7 mouse cellular contexts compared by ENCODE assay signal in genomic region chr17:48039232-48039866, GRCm38 (mm10). TPM values are rescaled to one million over a fixed set of nuclear protein-coding genes. Genes with fewer than 3 reads are reported as not detected.
DNase-seq lines count a peak whose midpoint lies in the region; ATAC-seq and TF ChIP-seq lines count a peak whose summit lies in the region.

No protein-coding gene starts in this region.

- no peaks in the 10 kb centered on the region for H3K36me3 ChIP-seq in heart, embryonic 16.5 days (ENCODE audit: control insufficient read depth, insufficient read depth)
- H3K36me3 ChIP-seq in kidney, postnatal 0 days (ENCODE audit: insufficient read depth, low read length): no peaks in the 10 kb centered on the region

- H3K27ac ChIP-seq in heart, embryonic 16.5 days (ENCODE audit: low read length): peak overlapping the region; percentile 43; the same call in 1 of the 2 replicates
- no peak overlapping the region for H3K27ac ChIP-seq in kidney, postnatal 0 days

- no peaks in the 10 kb centered on the region for H3K27me3 ChIP-seq in heart, embryonic 16.5 days (ENCODE audit: control insufficient read depth, insufficient read depth, low read length)
- H3K27me3 ChIP-seq in kidney, postnatal 0 days (ENCODE audit: insufficient read depth, low read length): no peaks in the 10 kb centered on the region

- peak; percentile 75 for ATAC-seq in heart, embryonic 16.5 days (replicated peaks; ENCODE audit: extremely low read depth, insufficient read depth, low FRiP score)
- ATAC-seq in kidney, postnatal 0 days (replicated peaks; ENCODE audit: low FRiP score, low read depth): peak; percentile 89

- H3K9me3 ChIP-seq in heart, embryonic 16.5 days (replicated peaks; ENCODE audit: control insufficient read depth, low read length): no peaks in the 10 kb centered on the region
- no peaks in the 10 kb centered on the region for H3K9me3 ChIP-seq in kidney, postnatal 0 days (replicated peaks; ENCODE audit: low read length)

- peak overlapping the region; percentile 22 for H3K4me3 ChIP-seq in heart, embryonic 16.5 days (ENCODE audit: low read length)
- H3K4me3 ChIP-seq in kidney, postnatal 0 days (replicated peaks; ENCODE audit: low read depth, low read length): 0 out of 2 replicates have a peak overlapping the region, but pooled peaks have one; percentile 13

- peak; percentile 87 for DNase-seq in adrenal gland, adult 8-10 months
- peak; percentile 36 for DNase-seq in fat pad, adult 2 months (ENCODE audit: extremely low read depth, low read depth, low spot score)
- DNase-seq in kidney, postnatal 0 days (ENCODE audit: low spot score): peak; percentile 93
- peak; percentile 79 to 87 for DNase-seq in lung, postnatal 4 days
- DNase-seq in spleen, adult 18-20 months: peak; percentile 47 to 53
- DNase-seq in layer of hippocampus, adult 9-11 months: no peak

- H3K4me2 ChIP-seq in heart, embryonic 16.5 days (ENCODE audit: low read depth, low read length): peak overlapping the region; percentile 59
- peak overlapping the region; percentile 45 for H3K4me2 ChIP-seq in kidney, postnatal 0 days (ENCODE audit: low read length)

- 18% methylated on average over 14 of the region's 14 CpGs for WGBS in heart, embryonic 16.5 days
- WGBS in kidney, postnatal 0 days: 12% methylated on average over 14 of the region's 14 CpGs

- TF ChIP-seq CTCF in kidney, postnatal 0 days (IDR thresholded peaks at IDR 0.05; ENCODE audit: low read depth): no peak

- H3K4me1 ChIP-seq in heart, embryonic 16.5 days (ENCODE audit: control insufficient read depth, insufficient read depth, low read length): peaks cover 16% of the 10 kb centered on the region
- peaks cover 13% of the 10 kb centered on the region; the same call in 1 of the 2 replicates for H3K4me1 ChIP-seq in kidney, postnatal 0 days (replicated peaks; ENCODE audit: insufficient read depth, low read length)

- H3K9ac ChIP-seq in heart, embryonic 16.5 days (ENCODE audit: low read length): no peak overlapping the region
- no peak overlapping the region for H3K9ac ChIP-seq in kidney, postnatal 0 days (ENCODE audit: low read depth, low read length)

RNA-seq across cellular contexts. Expression of gene 1700122O11Rik, which starts 1.3 kb away (rescaled TPM):
- under 1 TPM in 1 of 4 experiments, not detected in 3; 0.49 TPM for total RNA-seq in adrenal gland, adult 8-10 months (2022)
- not detected in 2 replicates for polyA plus RNA-seq in heart, embryonic 16.5 days (2015; fragmentation: Nextera tagmentation; extraction: Ambion mirVana)
- not detected in 2 replicates for polyA plus RNA-seq in kidney, postnatal 0 days (2015; fragmentation: Nextera tagmentation; extraction: Ambion mirVana)

RNA-seq across cellular contexts. Expression of gene 1700067P10Rik, which starts 49.8 kb away (rescaled TPM):
- not detected for total RNA-seq in adrenal gland, adult 8-10 months (2022)
- not detected in 2 replicates for polyA plus RNA-seq in heart, embryonic 16.5 days (2015; fragmentation: Nextera tagmentation; extraction: Ambion mirVana)
- not detected in 2 replicates for polyA plus RNA-seq in kidney, postnatal 0 days (2015; fragmentation: Nextera tagmentation; extraction: Ambion mirVana)
